Mouse (Mus musculus): ENCODE data around the gene Gm5741.

The Gm5741 gene

DNA sequence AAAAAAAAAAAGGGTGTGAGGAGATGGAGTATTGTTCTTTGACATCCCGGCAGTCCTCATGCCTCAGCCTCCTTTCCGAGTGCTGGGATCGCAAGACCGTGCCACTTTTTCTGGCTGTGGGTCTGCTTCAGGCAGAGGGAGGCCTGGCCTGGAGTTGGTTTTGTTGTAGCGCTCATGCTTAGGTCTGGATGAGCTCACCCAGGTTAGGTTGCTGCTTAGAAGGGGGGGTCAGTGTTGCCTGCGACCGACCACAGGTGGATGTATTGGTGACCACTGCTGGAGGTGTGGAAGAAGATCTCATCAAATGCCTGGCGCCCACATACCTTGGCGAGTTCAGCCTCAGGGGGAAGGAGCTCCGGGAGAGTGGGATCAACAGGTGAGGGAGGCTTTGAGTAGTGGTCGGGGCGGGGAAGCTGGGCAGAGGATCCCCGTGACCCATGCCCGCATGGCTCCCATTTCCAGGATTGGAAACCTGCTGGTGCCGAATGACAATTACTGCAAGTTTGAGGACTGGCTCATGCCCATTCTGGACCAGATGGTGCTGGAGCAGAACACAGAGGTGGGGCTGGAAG lies 5.3 kb upstream of the Gm5741 start:
- DNase-seq (ENCODE audit: low spot score), result no peak

DNA sequence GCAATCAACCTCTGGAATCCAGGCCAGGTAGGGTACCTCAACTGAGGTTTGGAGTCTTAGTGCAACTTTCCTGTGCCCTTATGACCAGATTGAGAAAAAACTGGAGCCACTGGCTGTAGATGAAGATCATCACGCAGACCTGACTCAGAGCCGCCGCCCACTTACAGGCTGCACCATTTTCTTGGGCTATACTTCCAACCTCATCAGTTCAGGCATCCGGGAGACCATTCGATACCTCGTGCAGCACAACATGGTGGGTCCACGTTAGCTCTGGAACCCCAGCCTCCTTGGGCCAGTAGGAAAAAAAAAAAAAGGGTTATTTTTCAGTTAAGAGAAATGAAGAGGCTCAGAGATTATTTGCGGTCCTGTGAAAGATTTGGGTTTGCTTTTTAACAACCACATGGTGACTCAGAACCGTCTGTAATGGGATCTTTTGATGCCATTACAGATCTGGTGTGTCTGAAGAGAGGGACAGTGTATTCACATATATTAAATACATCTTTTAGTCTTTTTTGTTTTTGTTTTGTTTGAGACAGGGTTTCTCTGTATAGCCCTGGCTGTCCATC lies 4.7 kb upstream of the Gm5741 start:
- no peak for DNase-seq (ENCODE audit: low spot score)

DNA sequence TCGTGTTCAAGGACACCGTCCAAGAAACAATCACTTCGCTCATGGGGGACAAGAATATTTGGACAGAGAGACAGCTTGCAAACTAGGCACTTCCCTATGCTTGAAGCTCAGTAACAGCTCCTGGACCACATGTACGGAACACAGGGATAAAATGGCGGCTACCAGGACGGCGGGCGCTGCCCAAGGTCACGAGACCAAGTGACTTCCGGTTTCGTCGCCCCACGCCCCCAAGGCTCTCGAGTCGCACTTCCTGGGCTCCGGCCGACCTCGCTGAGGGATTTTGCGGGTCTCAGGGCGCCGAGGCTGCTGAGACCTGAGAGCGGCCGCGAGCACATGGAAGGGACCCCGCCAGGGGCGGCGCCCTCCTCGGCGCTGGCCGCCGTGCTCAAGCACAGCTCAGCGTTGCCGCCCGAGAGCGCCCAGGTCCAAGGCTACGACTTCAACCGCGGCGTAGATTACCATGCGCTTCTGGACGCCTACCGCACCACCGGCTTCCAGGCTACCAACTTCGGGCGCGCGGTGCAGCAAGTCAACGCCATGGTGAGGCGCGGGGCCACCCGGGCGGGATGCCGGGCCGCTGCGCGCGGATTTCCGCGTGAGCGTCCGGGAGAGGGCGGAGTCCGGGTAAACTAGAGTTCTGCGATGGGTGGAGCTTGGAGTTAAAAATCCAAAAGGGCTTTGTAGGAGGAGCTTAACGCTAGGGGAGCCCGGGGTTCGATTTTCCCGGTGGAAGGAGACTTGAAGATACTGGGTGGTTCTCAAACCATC lies 3.9 kb upstream of the Gm5741 start, which contains the start of gene Dhps:
Gene Dhps, plus strand, starts transcription at position 244 of the 768 bp plus-strand sequence.
- peak; percentile 90 for DNase-seq (ENCODE audit: low spot score)

DNA sequence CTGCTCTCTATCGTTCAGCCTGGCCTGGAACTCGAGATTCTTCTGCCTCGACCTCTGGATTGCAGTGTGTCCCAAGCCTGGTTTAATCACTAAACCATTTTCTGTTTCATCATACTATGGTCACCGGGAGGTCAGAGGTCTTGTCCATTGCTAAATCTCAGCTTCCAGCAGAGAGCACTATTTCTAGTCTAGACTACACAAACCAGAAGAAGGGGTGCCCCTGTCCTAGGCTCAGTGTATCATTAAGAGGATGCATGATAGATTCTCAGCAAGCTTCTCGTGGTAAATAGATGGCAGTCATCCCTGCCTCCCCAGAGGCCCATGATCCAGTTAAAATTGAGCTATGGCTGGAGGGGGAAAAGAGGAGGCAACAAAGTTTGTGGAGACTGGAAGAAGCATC lies 3.3 kb upstream of the Gm5741 start:
- DNase-seq (ENCODE audit: low spot score), result no peak

- no peak for DNase-seq (ENCODE audit: low spot score)
Observed at GRCm38 (mm10) chr8:85067155-85067554, 627 bp downstream of the Gm5741 start.

DNA sequence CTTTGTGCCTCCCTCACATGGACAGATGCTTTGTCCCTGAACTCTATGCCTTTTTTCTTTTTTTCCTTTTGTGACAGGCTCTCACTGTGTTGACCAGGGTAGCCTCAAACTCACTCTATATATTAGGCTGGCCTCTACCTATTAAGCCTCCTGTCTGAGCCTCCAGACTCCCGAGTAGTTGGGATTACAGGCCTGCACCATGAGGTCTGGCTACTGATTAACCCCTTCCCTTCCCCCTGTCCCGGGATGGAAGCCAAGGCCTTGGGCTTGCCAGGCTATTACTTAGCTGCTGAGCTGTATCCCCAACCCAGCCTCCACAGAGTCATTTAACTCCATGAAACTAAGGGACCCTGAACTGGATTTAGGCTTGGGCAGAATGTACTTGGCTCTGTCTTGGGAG lies 2.6 kb downstream of the Gm5741 start:
- no peak for DNase-seq (ENCODE audit: low spot score)

- DNase-seq (ENCODE audit: low spot score), result no peak
Observed at GRCm38 (mm10) chr8:85062603-85063002, 5.2 kb downstream of the Gm5741 start.

DNA sequence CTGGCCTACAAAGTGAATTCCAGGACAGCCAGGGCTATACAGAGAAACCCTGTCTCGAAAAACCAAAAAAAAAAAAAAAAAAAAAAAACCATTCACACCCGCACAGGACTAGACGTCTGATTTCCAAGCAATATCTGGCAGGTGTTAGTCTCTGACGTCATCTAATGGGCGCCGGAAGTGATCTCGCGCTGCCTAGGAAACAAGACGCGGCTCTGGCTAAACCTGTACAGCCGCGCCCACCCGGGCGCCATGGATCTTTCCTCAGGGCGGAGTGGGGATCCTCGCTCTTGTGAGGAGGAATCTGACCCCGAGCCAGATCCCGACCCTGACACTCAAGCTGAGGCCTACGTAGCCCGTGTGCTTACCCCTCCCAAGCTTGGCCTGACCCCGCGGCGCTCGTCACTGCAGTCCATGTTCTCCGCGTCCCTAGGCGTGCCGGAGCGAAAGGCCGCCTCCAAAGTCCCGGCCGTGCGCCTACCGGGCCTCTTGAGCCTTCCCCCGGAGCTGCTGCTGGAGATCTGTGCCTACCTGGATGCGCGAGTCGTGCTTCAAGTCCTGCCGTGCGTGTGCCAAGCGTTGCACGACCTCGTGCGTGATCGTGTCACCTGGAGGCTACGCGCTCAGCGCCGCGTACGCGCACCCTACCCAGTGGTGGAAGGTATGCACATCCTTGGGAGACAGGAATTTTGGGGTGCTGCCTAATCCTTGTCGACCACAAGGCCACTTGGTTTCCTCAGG lies 7.7 kb downstream of the Gm5741 start, which contains the start of gene Fbxw9:
Gene Fbxw9, plus strand, starts transcription at position 177 of the 738 bp plus-strand sequence.
- DNase-seq (ENCODE audit: low spot score), result peak; percentile 92

DNA sequence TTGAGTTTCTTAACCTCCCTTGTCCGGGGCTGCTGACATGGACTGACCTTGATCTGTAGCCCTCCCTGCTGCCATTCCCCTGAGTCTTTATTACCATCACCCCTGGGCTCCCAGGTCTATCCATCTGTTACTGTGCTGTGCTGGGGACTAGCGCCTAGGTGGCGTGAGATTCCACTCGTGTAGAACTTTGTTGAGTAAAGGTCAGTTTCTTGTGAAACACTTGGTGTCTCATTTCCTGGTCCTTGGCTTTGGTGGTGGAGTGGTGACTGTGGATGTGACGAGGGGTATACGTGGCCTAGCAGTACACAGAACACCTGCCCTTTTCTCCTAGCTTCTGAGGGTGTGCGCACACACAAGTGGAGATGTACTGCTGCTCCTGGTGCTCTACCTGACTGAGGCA lies 10.4 kb downstream of the Gm5741 start:
- no peak for DNase-seq (ENCODE audit: low spot score)

DNA sequence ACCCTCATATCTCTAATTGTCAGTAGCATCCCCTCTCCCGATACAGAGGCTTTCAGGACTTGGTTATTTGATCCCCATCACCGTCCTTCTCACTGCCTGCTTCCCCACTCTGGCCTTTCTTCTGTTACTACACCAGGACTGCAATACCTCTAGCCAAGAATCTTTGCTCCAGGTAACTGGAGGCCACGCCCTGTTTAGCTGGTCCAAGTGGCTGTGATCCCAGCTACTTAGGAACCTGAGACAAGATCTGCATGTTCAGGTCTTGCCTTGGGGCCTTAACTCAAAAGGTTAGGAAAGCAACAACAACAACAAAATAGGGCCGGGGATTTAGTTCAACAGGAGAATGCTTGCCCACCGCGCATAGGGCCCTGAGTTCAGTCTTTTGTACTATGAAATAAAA lies 24.2 kb downstream of the Gm5741 start:
- DNase-seq (ENCODE audit: low spot score), result no peak

- DNase-seq (ENCODE audit: low spot score), result peak; percentile 73
Observed at GRCm38 (mm10) chr8:85037681-85038531, 29.9 kb downstream of the Gm5741 start.

DNA sequence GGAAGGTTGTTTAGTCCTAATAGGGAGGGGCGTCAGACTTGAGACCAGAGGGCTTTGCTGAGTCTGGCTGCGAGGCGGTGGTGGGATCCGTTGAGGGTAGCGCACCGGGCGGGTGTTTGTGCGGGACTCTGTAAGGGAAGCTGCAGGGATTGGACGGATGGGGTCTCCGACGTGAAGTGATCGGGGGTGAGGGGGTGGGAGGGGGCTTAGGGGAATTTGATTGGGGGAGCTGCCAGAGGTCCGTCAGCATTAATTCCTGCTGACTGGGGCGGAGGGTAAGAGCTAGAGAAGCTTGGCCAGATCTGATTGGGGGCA lies 30.5 kb downstream of the Gm5741 start:
- no peak for DNase-seq (ENCODE audit: low spot score)

- DNase-seq (ENCODE audit: low spot score), result peak; percentile 94
Observed at GRCm38 (mm10) chr8:85036718-85037365, 30.9 kb downstream of the Gm5741 start, which contains the start of gene Tnpo2. Gene Tnpo2, plus strand, starts transcription at chr8:85036915.

DNA sequence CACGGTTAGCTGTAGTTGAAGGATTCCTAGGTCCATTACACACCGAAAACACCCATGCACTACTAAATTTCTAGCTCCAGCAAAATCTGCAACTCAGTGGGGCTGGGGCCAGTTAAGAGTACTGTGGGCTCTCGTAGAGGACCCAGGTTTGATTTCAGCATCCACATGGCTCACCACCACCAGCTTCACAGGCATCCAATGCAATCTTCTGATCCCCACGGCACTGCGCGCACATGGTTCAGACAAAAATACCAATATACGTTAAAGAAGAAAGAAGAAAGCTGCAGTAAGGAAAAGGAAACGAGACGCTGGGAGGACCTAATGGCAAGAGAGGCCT lies 31.4 kb downstream of the Gm5741 start:
- no peak for DNase-seq (ENCODE audit: low spot score)

GRCm38 (mm10) chr8:85035728-85036310 lies 32.0 kb downstream of the Gm5741 start:
- DNase-seq (ENCODE audit: low spot score), result no peak

GRCm38 (mm10) chr8:85035165-85035727 lies 32.5 kb downstream of the Gm5741 start:
- DNase-seq (ENCODE audit: low spot score), result no peak

- DNase-seq (ENCODE audit: low spot score), result peak; percentile 85
Observed at GRCm38 (mm10) chr8:85034764-85035163, 33.0 kb downstream of the Gm5741 start.

DNA sequence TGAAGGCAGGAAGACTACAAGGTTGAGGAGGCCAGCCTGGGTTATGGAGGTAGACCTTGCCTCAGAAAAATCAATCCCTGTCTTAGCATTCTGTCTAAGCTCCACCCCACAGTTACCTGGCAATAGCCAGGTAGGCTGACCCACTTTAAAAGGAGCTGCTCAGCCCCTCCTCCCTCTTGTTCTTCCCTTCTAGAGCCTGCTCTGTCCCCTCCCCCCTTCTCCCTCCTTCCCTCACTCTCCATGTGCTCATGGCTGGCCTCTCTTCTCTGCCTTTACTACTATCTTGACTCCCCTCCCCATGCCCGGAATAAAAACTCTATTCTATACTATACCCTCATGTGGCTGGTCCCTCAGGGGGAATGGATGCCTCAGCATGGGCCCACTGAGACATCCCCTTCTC lies 33.9 kb downstream of the Gm5741 start:
- DNase-seq (ENCODE audit: low spot score), result no peak

DNA sequence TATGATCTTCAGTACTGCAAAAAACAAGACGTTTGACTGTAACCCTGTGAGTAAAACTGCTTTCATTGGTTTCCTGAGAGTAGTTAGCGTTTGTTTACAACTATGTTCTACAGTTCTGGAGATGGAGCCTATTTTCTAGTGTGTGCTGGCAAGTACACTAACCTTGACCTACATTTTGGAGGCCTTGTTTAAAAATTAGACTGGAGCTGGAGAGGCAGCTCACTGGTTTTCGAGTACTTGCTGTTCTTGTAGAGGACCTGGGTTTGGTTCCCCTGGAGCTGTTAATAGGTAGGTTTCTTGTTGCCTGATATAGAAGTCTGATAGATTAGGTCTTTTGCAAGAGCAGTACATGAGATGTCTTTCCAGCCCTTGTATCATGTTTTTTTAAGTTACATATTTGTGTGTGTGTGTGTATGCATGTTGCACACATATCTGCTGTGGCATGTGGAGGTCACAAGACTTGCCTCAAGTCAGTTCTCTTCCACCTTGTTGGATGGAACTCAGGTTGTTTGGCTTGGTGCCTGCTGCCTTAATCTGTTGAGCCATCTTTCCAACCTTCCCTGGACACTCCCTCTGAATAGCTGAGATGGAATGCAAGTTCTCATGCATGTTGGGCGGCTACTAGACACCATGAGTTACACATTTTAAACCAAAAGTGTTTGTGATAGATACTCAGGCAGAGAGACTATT lies 35.0 kb downstream of the Gm5741 start:
- no peak for DNase-seq (ENCODE audit: low spot score)

DNA sequence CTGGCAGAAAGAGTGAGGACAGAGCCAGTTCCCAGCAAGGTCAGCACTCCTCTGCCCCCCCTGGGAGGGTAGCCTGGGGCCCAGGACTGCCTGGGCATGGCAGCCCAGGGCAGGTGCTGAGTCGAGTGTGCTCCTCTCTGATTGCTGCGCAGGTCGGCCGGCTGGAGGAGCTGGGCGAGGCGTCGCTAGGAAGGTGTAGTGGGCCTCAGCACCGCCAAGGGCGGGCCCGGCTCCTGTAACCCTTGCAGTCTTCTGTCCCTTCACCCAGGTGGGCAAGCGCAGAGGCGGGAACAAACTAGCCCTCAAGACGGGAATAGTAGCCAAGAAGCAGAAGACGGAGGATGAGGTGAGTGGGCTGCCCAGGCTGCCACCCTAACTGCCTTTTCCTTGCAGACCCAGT lies 38.5 kb downstream of the Gm5741 start:
- DNase-seq (ENCODE audit: low spot score), result no peak

All from testis, postnatal 10 days (tissue).